Mouse (Mus musculus) embryonic facial prominence, embryonic 15.5 days (tissue): Measurements from ENCODE around the gene Tinagl1. TPM values are rescaled to one million over a fixed set of nuclear protein-coding genes. Genes with fewer than 3 reads are reported as not detected.

ENCODE experiments used
- ATAC-seq: fragments of 200-750 bp; cut with Nextera tagmentation; 2 replicates; pipeline ENCODE4 v1.8.0; 2017; ENCODE audit warnings: low read depth, moderate TSS enrichment; ENCODE audit not compliant: insufficient number of reproducible peaks, low FRiP score, low TSS enrichment
- H3K27ac ChIP-seq: fragments of 300-500 bp; sonication (generic); replicated peaks from 2 replicates; pipeline ENCODE4 v1.5.1; 2015; ENCODE audit warnings: mild to moderate bottlenecking, inconsistent platforms
- H3K27me3 ChIP-seq: fragments of 300-500 bp; sonication (generic); 2 replicates; pipeline ENCODE4 v1.6.1; 2015; ENCODE audit warnings: inconsistent platforms
- H3K36me3 ChIP-seq: fragments of 300-500 bp; sonication (generic); 2 replicates; pipeline ENCODE4 v1.6.1; 2015; ENCODE audit warnings: mild to moderate bottlenecking, inconsistent platforms
- H3K4me1 ChIP-seq: fragments of 300-500 bp; sonication (generic); 2 replicates; pipeline ENCODE4 v1.6.1; 2015; ENCODE audit warnings: inconsistent platforms
- H3K4me2 ChIP-seq: fragments of 300-500 bp; sonication (generic); replicated peaks from 2 replicates; pipeline ENCODE4 v1.6.1; 2015; ENCODE audit warnings: mild to moderate bottlenecking, inconsistent platforms
- H3K4me3 ChIP-seq: fragments of 300-500 bp; sonication (generic); replicated peaks from 2 replicates; pipeline ENCODE4 v1.5.1; 2015; ENCODE audit warnings: mild to moderate bottlenecking, inconsistent platforms
- H3K9ac ChIP-seq: fragments of 300-500 bp; sonication (generic); 2 replicates; pipeline ENCODE4 v1.6.1; 2015; ENCODE audit warnings: inconsistent platforms
- H3K9me3 ChIP-seq: fragments of 300-500 bp; sonication (generic); replicated peaks from 2 replicates; pipeline ENCODE4 v1.6.1; 2016; ENCODE audit warnings: inconsistent platforms
- WGBS: fragments of 180-500 bp; shearing (Covaris S2); methylation state at CpG from one replicate; pipeline ENCODE4 v1.1.7; 2015; 5-methylcytosine and 5-hydroxymethylcytosine counted together
- polyA plus RNA-seq: library from polyadenylated mRNA; unstranded; fragments of >200 nt; fragmentation: Nextera tagmentation; extraction: Ambion mirVana; gene quantifications from 2 replicates; pipeline ENCODE4 v1.2.1, GENCODE M21; 2015

The Tinagl1 gene
- polyA plus RNA-seq, 1 experiment from 2014 or later, result 27.4 TPM

- peaks cover 50% of the 10 kb centered on the region for H3K4me1 ChIP-seq
- peaks cover 20% of the 10 kb centered on the region for H3K27me3 ChIP-seq
- no peak overlapping the region for H3K9ac ChIP-seq
- no peaks in the 10 kb centered on the region for H3K36me3 ChIP-seq
- no peak for ATAC-seq
- peak overlapping the region; percentile 32; the same call in 1 of the 2 replicates for H3K4me2 ChIP-seq
- no peaks in the 10 kb centered on the region for H3K9me3 ChIP-seq
- H3K4me3 ChIP-seq, result no peak overlapping the region
- 43% methylated on average over 9 of the region's 9 CpGs for WGBS
- H3K27ac ChIP-seq, result no peak overlapping the region
These were observed 7.1 kb downstream of the Tinagl1 start for GRCm38 (mm10) chr4:130167814-130168213.

- Histone ChIP-seq H3K4me3 (no peak overlapping the region), H3K27me3 (peaks cover 20% of the 10 kb centered on the region), H3K27ac (no peak overlapping the region), H3K4me1 (peaks cover 47% of the 10 kb centered on the region), H3K9ac (no peak overlapping the region), H3K9me3 (no peaks in the 10 kb centered on the region), H3K36me3 (no peaks in the 10 kb centered on the region), H3K4me2 (peak overlapping the region; percentile 32; the same call in 1 of the 2 replicates)
- ATAC-seq, result no peak
- WGBS, result 63% methylated on average over 22 of the region's 22 CpGs
These were observed 7.6 kb downstream of the Tinagl1 start for GRCm38 (mm10) chr4:130167321-130167720.

- H3K27me3 ChIP-seq, result peaks cover 20% of the 10 kb centered on the region
- 54% methylated on average over 8 of the region's 8 CpGs for WGBS
- H3K4me1 ChIP-seq, result peaks cover 40% of the 10 kb centered on the region
- no peak overlapping the region for H3K9ac ChIP-seq
- no peaks in the 10 kb centered on the region for H3K36me3 ChIP-seq
- H3K27ac ChIP-seq, result no peak overlapping the region
- no peak overlapping the region for H3K4me2 ChIP-seq
- ATAC-seq, result no peak
- no peaks in the 10 kb centered on the region for H3K9me3 ChIP-seq
- H3K4me3 ChIP-seq, result no peak overlapping the region
These were observed 8.3 kb downstream of the Tinagl1 start for GRCm38 (mm10) chr4:130166592-130166991.

GRCm38 (mm10) chr4:130166061-130166460 is 8.9 kb downstream of the Tinagl1 start:
- H3K4me3 ChIP-seq, result no peak overlapping the region
- peaks cover 24% of the 10 kb centered on the region for H3K27me3 ChIP-seq
- WGBS, result 66% methylated on average over 18 of the region's 18 CpGs
- H3K4me2 ChIP-seq, result no peak overlapping the region
- no peak overlapping the region for H3K9ac ChIP-seq
- H3K4me1 ChIP-seq, result peaks cover 38% of the 10 kb centered on the region
- no peaks in the 10 kb centered on the region for H3K9me3 ChIP-seq
- H3K27ac ChIP-seq, result no peak overlapping the region
- no peaks in the 10 kb centered on the region for H3K36me3 ChIP-seq
- no peak for ATAC-seq

- Histone ChIP-seq H3K4me3 (no peak overlapping the region), H3K27ac (no peak overlapping the region), H3K4me2 (no peak overlapping the region), H3K9ac (no peak overlapping the region), H3K36me3 (no peaks in the 10 kb centered on the region), H3K9me3 (no peaks in the 10 kb centered on the region), H3K4me1 (peaks cover 38% of the 10 kb centered on the region), H3K27me3 (peaks cover 32% of the 10 kb centered on the region)
- no peak for ATAC-seq
- WGBS, result 82% methylated on average over 6 of the region's 6 CpGs
These were observed 10.8 kb downstream of the Tinagl1 start for GRCm38 (mm10) chr4:130164121-130164520.

- no peak for ATAC-seq
- 0 out of 2 replicates have a peak overlapping the region, but pooled peaks have one; percentile 7 for H3K4me3 ChIP-seq
- peaks cover 32% of the 10 kb centered on the region for H3K27me3 ChIP-seq
- no peaks in the 10 kb centered on the region for H3K36me3 ChIP-seq
- 8% methylated on average over 20 of the region's 20 CpGs for WGBS
- H3K9me3 ChIP-seq, result no peaks in the 10 kb centered on the region
- H3K9ac ChIP-seq, result no peak overlapping the region
- H3K4me1 ChIP-seq, result peaks cover 36% of the 10 kb centered on the region
- H3K4me2 ChIP-seq, result peak overlapping the region; percentile 33
- no peak overlapping the region; the same call in 1 of the 2 replicates for H3K27ac ChIP-seq
These were observed 11.5 kb downstream of the Tinagl1 start for GRCm38 (mm10) chr4:130163391-130163861.

GRCm38 (mm10) chr4:130161349-130161748 is 13.6 kb downstream of the Tinagl1 start:
- ATAC-seq, result no peak
- Histone ChIP-seq H3K4me1 (peaks cover 21% of the 10 kb centered on the region), H3K4me2 (no peak overlapping the region), H3K9ac (no peak overlapping the region), H3K36me3 (no peaks in the 10 kb centered on the region), H3K27ac (no peak overlapping the region), H3K9me3 (no peaks in the 10 kb centered on the region), H3K27me3 (peaks cover 27% of the 10 kb centered on the region), H3K4me3 (no peak overlapping the region)
- 24% methylated on average over 4 of the region's 4 CpGs for WGBS

GRCm38 (mm10) chr4:130156812-130157371 is 18.0 kb downstream of the Tinagl1 start:
- no peak overlapping the region for H3K4me3 ChIP-seq
- peaks cover 17% of the 10 kb centered on the region for H3K27me3 ChIP-seq
- H3K27ac ChIP-seq, result no peak overlapping the region
- no peaks in the 10 kb centered on the region for H3K36me3 ChIP-seq
- no peak overlapping the region for H3K9ac ChIP-seq
- ATAC-seq, result no peak
- H3K4me2 ChIP-seq, result no peak overlapping the region
- no peaks in the 10 kb centered on the region for H3K9me3 ChIP-seq
- H3K4me1 ChIP-seq, result 0 out of 2 replicates have a peak, but pooled peaks cover 5% of the 10 kb centered on the region
- WGBS, result 62% methylated on average over 12 of the region's 12 CpGs

- WGBS, result 45% methylated on average over 3 of the region's 3 CpGs
These were observed 20.7 kb downstream of the Tinagl1 start for GRCm38 (mm10) chr4:130154250-130154649.

GRCm38 (mm10) chr4:130148405-130148804 is 26.5 kb downstream of the Tinagl1 start:
- Histone ChIP-seq H3K27me3 (peaks cover 20% of the 10 kb centered on the region), H3K9ac (no peak overlapping the region), H3K27ac (no peak overlapping the region), H3K4me3 (no peak overlapping the region), H3K9me3 (no peaks in the 10 kb centered on the region), H3K36me3 (no peaks in the 10 kb centered on the region), H3K4me1 (no peaks in the 10 kb centered on the region), H3K4me2 (no peak overlapping the region)
- WGBS, result 80% methylated on average over 10 of the region's 10 CpGs
- ATAC-seq, result no peak

More at GRCm38 (mm10) chr4:130154250-130154649, 20.7 kb downstream of the Tinagl1 start:
- ATAC-seq, result no peak
- H3K36me3 ChIP-seq, result no peaks in the 10 kb centered on the region
- H3K4me3 ChIP-seq, result no peak overlapping the region
- peaks cover 16% of the 10 kb centered on the region for H3K27me3 ChIP-seq
- no peaks in the 10 kb centered on the region for H3K9me3 ChIP-seq
- no peak overlapping the region for H3K4me2 ChIP-seq
- H3K4me1 ChIP-seq, result 0 out of 2 replicates have a peak, but pooled peaks cover 5% of the 10 kb centered on the region
- H3K9ac ChIP-seq, result no peak overlapping the region
- H3K27ac ChIP-seq, result no peak overlapping the region

- peaks cover 48% of the 10 kb centered on the region for H3K27me3 ChIP-seq
- 60% methylated on average over 3 of the region's 3 CpGs for WGBS
These were observed 33.1 kb downstream of the Tinagl1 start for GRCm38 (mm10) chr4:130141786-130142185.

GRCm38 (mm10) chr4:130140992-130141402 is 33.9 kb downstream of the Tinagl1 start:
- 46% methylated on average over 9 of the region's 9 CpGs for WGBS
- Histone ChIP-seq H3K9me3 (no peaks in the 10 kb centered on the region), H3K27ac (no peak overlapping the region), H3K36me3 (no peaks in the 10 kb centered on the region), H3K4me3 (no peak overlapping the region), H3K27me3 (peaks cover 55% of the 10 kb centered on the region), H3K9ac (no peak overlapping the region), H3K4me1 (peaks cover 19% of the 10 kb centered on the region), H3K4me2 (no peak overlapping the region)
- ATAC-seq, result no peak

More at GRCm38 (mm10) chr4:130141786-130142185, 33.1 kb downstream of the Tinagl1 start:
- Histone ChIP-seq H3K27ac (no peak overlapping the region), H3K36me3 (no peaks in the 10 kb centered on the region), H3K9ac (no peak overlapping the region), H3K4me2 (no peak overlapping the region), H3K9me3 (no peaks in the 10 kb centered on the region), H3K4me3 (no peak overlapping the region), H3K4me1 (peaks cover 19% of the 10 kb centered on the region)
- no peak for ATAC-seq
